20 mouse cellular contexts compared by ENCODE assay signal in the genomic region with DNA sequence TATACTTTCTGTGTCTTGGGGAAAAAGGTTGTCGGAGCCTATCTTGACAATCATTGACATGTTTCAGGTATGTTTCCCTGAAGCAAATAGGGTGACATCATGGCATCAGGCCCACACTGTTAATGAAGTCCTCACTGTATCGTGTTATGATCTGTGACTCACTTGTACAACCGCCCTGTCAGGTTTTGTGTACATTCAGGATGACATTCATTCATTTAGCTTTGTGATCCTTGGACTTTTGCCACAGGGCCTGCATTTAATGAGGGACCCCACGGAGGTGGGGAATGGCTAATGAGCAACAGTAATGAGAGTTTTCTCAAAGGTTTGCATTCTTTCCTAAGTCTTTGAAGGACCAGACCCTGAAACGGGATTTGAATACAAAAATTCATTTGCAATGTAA. TPM values are rescaled to one million over a fixed set of nuclear protein-coding genes. Genes with fewer than 3 reads are reported as not detected.
A peak's percentile ranks its signal among the peaks of the same experiment; 100 is the strongest.
DNase-seq lines count a peak whose midpoint lies in the region; ATAC-seq and TF ChIP-seq lines count a peak whose summit lies in the region.
"Had no signal": no experiment of that assay in that cellular context is flagged by ENCODE, and none has a peak within 500 bp of the region (broad histone marks: within the 10 kb centered on the region; RNA-seq: fewer than 3 reads in every experiment).

No protein-coding gene starts in this region.

- no peak overlapping the region for H3K4me2 ChIP-seq in liver, embryonic 12.5 days
- no peak overlapping the region for H3K4me2 ChIP-seq in liver, postnatal 0 days (ENCODE audit: low read depth, low read length)
- no peak overlapping the region for H3K4me2 ChIP-seq in forebrain, embryonic 12.5 days
- H3K4me2 ChIP-seq: limb, embryonic 13.5 days had no signal

- H3K36me3 ChIP-seq in liver, embryonic 12.5 days, result peaks cover 3% of the 10 kb centered on the region; the same call in 1 of the 2 replicates
- no peaks in the 10 kb centered on the region for H3K36me3 ChIP-seq in liver, postnatal 0 days (replicated peaks; ENCODE audit: insufficient read depth, low read length)
- no peaks in the 10 kb centered on the region for H3K36me3 ChIP-seq in forebrain, embryonic 12.5 days (replicated peaks)
- no peaks in the 10 kb centered on the region; the same call in 1 of the 2 replicates for H3K36me3 ChIP-seq in heart, adult 2 months (ENCODE audit: control insufficient read depth, insufficient read depth, low read length)
- H3K36me3 ChIP-seq: limb, embryonic 13.5 days had no signal

- H3K4me1 ChIP-seq in liver, embryonic 12.5 days, result peaks cover 50% of the 10 kb centered on the region
- H3K4me1 ChIP-seq in liver, postnatal 0 days (ENCODE audit: insufficient read depth), result no peaks in the 10 kb centered on the region
- 0 out of 2 replicates have a peak, but pooled peaks cover 5% of the 10 kb centered on the region for H3K4me1 ChIP-seq in forebrain, embryonic 12.5 days
- H3K4me1 ChIP-seq in heart, adult 2 months (ENCODE audit: control insufficient read depth, insufficient read depth, low read length), result no peaks in the 10 kb centered on the region
- H3K4me1 ChIP-seq: limb, embryonic 13.5 days had no signal

- no peak overlapping the region for H3K4me3 ChIP-seq in liver, embryonic 12.5 days
- H3K4me3 ChIP-seq in liver, postnatal 0 days (ENCODE audit: low read depth, low read length), result no peak overlapping the region
- H3K4me3 ChIP-seq in forebrain, embryonic 12.5 days (replicated peaks), result no peak overlapping the region
- no peak overlapping the region for H3K4me3 ChIP-seq in heart, adult 2 months
- H3K4me3 ChIP-seq: erythroblast, embryonic 14.5 days; limb, embryonic 13.5 days had no signal

- intact Hi-C loops in heart, adult 2 months (cut with DNase I), result no loop called here

- 68% methylated on average over 5 of the region's 5 CpGs for WGBS in liver, embryonic 12.5 days (ENCODE audit: insufficient replicate concordance)
- WGBS in liver, postnatal 0 days (ENCODE audit: insufficient replicate concordance), result 71% methylated on average over 5 of the region's 5 CpGs
- WGBS in forebrain, embryonic 12.5 days, result 42% methylated on average over 5 of the region's 5 CpGs
- whole genome bisulfite sequencing in heart, adult 2 months, result 64% methylated on average over 5 of the region's 5 CpGs

- ATAC-seq in liver, embryonic 12.5 days, result no peak
- ATAC-seq in liver, postnatal 0 days, result no peak
- peak; percentile 78; the same call in 1 of the 2 replicates for ATAC-seq in forebrain, embryonic 12.5 days (ENCODE audit: low FRiP score)

- H3K27ac ChIP-seq in liver, embryonic 12.5 days, result peak overlapping the region; percentile 30; the same call in 1 of the 2 replicates
- no peak overlapping the region for H3K27ac ChIP-seq in liver, postnatal 0 days (ENCODE audit: low read depth)
- no peak overlapping the region for H3K27ac ChIP-seq in forebrain, embryonic 12.5 days
- no peak overlapping the region for H3K27ac ChIP-seq in heart, adult 2 months
- H3K27ac ChIP-seq: limb, embryonic 13.5 days; macrophage had no signal

- TF ChIP-seq EP300 in liver, postnatal 0 days (IDR thresholded peaks at IDR 0.05; ENCODE audit: low read depth), result no peak
- no peak for TF ChIP-seq EP300 in heart, adult 2 months (IDR thresholded peaks at IDR 0.05; ENCODE audit: insufficient read depth, low read depth, low read length)

- H3K9me3 ChIP-seq in liver, embryonic 12.5 days (replicated peaks), result no peaks in the 10 kb centered on the region
- no peaks in the 10 kb centered on the region for H3K9me3 ChIP-seq in liver, postnatal 0 days (ENCODE audit: low read length)
- no peaks in the 10 kb centered on the region for H3K9me3 ChIP-seq in forebrain, embryonic 12.5 days
- H3K9me3 ChIP-seq: limb, embryonic 13.5 days had no signal

- H3K27me3 ChIP-seq in liver, embryonic 12.5 days (replicated peaks), result no peaks in the 10 kb centered on the region
- no peaks in the 10 kb centered on the region for H3K27me3 ChIP-seq in liver, postnatal 0 days (ENCODE audit: insufficient read depth, low read length)
- H3K27me3 ChIP-seq in forebrain, embryonic 12.5 days, result no peaks in the 10 kb centered on the region
- no peaks in the 10 kb centered on the region for H3K27me3 ChIP-seq in heart, adult 2 months (ENCODE audit: control insufficient read depth, insufficient read depth, low read length)
- H3K27me3 ChIP-seq: limb, embryonic 13.5 days had no signal

- H3K79me2 ChIP-seq in heart, adult 2 months (replicated peaks; ENCODE audit: control insufficient read depth, insufficient read depth, low read length), result no peaks in the 10 kb centered on the region

- no peak overlapping the region for H3K9ac ChIP-seq in liver, embryonic 12.5 days
- no peak overlapping the region for H3K9ac ChIP-seq in liver, postnatal 0 days (replicated peaks)
- H3K9ac ChIP-seq in forebrain, embryonic 12.5 days, result no peak overlapping the region
- H3K9ac ChIP-seq in heart, adult 2 months (ENCODE audit: low read depth, low read length), result no peak overlapping the region
- H3K9ac ChIP-seq: limb, embryonic 13.5 days had no signal

- no peak for TF ChIP-seq POLR2A in heart, adult 2 months (IDR thresholded peaks at IDR 0.05; ENCODE audit: insufficient read depth, low read depth, low read length)

- DNase-seq in liver, postnatal 0 days, result no peak
- DNase-seq in forelimb bud, embryonic 11.5 days (ENCODE audit: low read depth, low spot score), result peak; percentile 26
- DNase-seq in retina, postnatal 1 day, result peak; percentile 60
- DNase-seq in left cerebral cortex, adult 18-20 months (ENCODE audit: low spot score in 2 of 2), result no peak
- DNase-seq in heart, adult 2 months, result no peak
- DNase-seq: adrenal gland, postnatal 10 days; cerebellum, adult 9-11 months; heart, postnatal 10 days; kidney, postnatal 14 days; lung, adult 2 months; right cerebral cortex, postnatal 25 days; thymus, adult 2 months had no signal

- no peak for TF ChIP-seq CTCF in liver, postnatal 0 days (IDR thresholded peaks at IDR 0.05; ENCODE audit: low read depth)
- no peak for TF ChIP-seq CTCF in heart, adult 2 months (IDR thresholded peaks at IDR 0.05)

RNA-seq across cellular contexts. Expression of gene Gm14862, which starts 7.8 kb away (rescaled TPM):
- polyA plus RNA-seq in liver, embryonic 12.5 days (2016; fragmentation: Nextera tagmentation; extraction: Ambion mirVana), result 2.8 and 3.0 TPM in 2 replicates
- polyA plus RNA-seq in liver, postnatal 0 days (2015; fragmentation: Nextera tagmentation; extraction: Ambion mirVana), result 1.4 and 1.9 TPM in 2 replicates
- polyA plus RNA-seq in forebrain, embryonic 12.5 days (2016; fragmentation: Nextera tagmentation; extraction: Ambion mirVana), result 0.29 and 0.33 TPM in 2 replicates
- total RNA-seq in left cerebral cortex, adult 18-20 months (2021), result not detected
- not detected for total RNA-seq in heart, adult 2 months (2021)
- polyA plus RNA-seq in heart, adult 2 months (2012; rRNA removed), result not detected in 2 replicates
- total RNA-seq: adrenal gland, postnatal 10 days; gastrocnemius, adult 8-10 months; heart, postnatal 10 days; MEL; neutrophil, adult 5-6 weeks had no signal
- polyA plus RNA-seq: limb, embryonic 13.5 days; lung, adult 2 months; macrophage; thymus, adult 2 months had no signal

RNA-seq across cellular contexts. Expression of gene Xk, which starts 23.6 kb away (rescaled TPM):
- 32.7 and 34.8 TPM in 2 replicates for polyA plus RNA-seq in liver, embryonic 12.5 days (2016; fragmentation: Nextera tagmentation; extraction: Ambion mirVana)
- 4.8 and 5.9 TPM in 2 replicates for polyA plus RNA-seq in liver, postnatal 0 days (2015; fragmentation: Nextera tagmentation; extraction: Ambion mirVana)
- polyA plus RNA-seq in forebrain, embryonic 12.5 days (2016; fragmentation: Nextera tagmentation; extraction: Ambion mirVana), result 3.9 and 4.2 TPM in 2 replicates
- total RNA-seq in left cerebral cortex, adult 18-20 months (2021), result 10 to 100 TPM; 14.4 to 15.2 TPM
- total RNA-seq in heart, adult 2 months (2021), result 1 to 10 TPM; 7.3 to 8.2 TPM
- polyA plus RNA-seq in heart, adult 2 months (2012; rRNA removed), result 3.3 and 6.5 TPM in 2 replicates

RNA-seq across cellular contexts. Expression of gene H2al1m, which starts 34.7 kb away (rescaled TPM):
- polyA plus RNA-seq in liver, embryonic 12.5 days (2016; fragmentation: Nextera tagmentation; extraction: Ambion mirVana), result 1.8 and 2.4 TPM in 2 replicates
- 0.44 and 0.74 TPM in 2 replicates for polyA plus RNA-seq in liver, postnatal 0 days (2015; fragmentation: Nextera tagmentation; extraction: Ambion mirVana)
- 0.83 TPM in 1 of 2 replicates, not detected in the other for polyA plus RNA-seq in forebrain, embryonic 12.5 days (2016; fragmentation: Nextera tagmentation; extraction: Ambion mirVana)
- total RNA-seq in left cerebral cortex, adult 18-20 months (2021), result not detected
- total RNA-seq in heart, adult 2 months (2021), result under 1 TPM in 1 of 2 experiments, not detected in 1; 0.86 TPM
- 0.33 TPM in 1 of 2 replicates, not detected in the other for polyA plus RNA-seq in heart, adult 2 months (2012; rRNA removed)
- total RNA-seq: neutrophil, adult 5-6 weeks had no signal
- polyA plus RNA-seq: lung, adult 2 months; macrophage had no signal

RNA-seq across cellular contexts. Expression of gene Lancl3, which starts 49.2 kb away (rescaled TPM):
- polyA plus RNA-seq in liver, embryonic 12.5 days (2016; fragmentation: Nextera tagmentation; extraction: Ambion mirVana), result 0.23 and 0.52 TPM in 2 replicates
- 0.09 and 0.13 TPM in 2 replicates for polyA plus RNA-seq in liver, postnatal 0 days (2015; fragmentation: Nextera tagmentation; extraction: Ambion mirVana)
- 2.5 and 2.8 TPM in 2 replicates for polyA plus RNA-seq in forebrain, embryonic 12.5 days (2016; fragmentation: Nextera tagmentation; extraction: Ambion mirVana)
- total RNA-seq in left cerebral cortex, adult 18-20 months (2021), result 1 to 10 TPM; 7.2 to 7.4 TPM
- 1 to 10 TPM; 4.2 to 5.4 TPM for total RNA-seq in heart, adult 2 months (2021)
- polyA plus RNA-seq in heart, adult 2 months (2012; rRNA removed), result 0.53 and 1.1 TPM in 2 replicates
- total RNA-seq: MEL had no signal
- polyA plus RNA-seq: erythroblast, embryonic 14.5 days; macrophage had no signal

Comparison
In these comparisons a context has a peak if more than half of its experiments do, and no peak if none do; other contexts are left out.
1. DNase-seq: peak in forelimb bud, embryonic 11.5 days (single experiment) and retina, postnatal 1 day (single experiment); none in liver, postnatal 0 days (single experiment), left cerebral cortex, adult 18-20 months (0 of 2) and heart, adult 2 months (0 of 2).